Mouse (Mus musculus): ENCODE data around the gene Csnk1e.
"Not testable (repeated sequence)": the region's sequence is repeated elsewhere in the genome, so short reads cannot be mapped to it uniquely, and the experiment has no call there.

Gene Csnk1e

DNA sequence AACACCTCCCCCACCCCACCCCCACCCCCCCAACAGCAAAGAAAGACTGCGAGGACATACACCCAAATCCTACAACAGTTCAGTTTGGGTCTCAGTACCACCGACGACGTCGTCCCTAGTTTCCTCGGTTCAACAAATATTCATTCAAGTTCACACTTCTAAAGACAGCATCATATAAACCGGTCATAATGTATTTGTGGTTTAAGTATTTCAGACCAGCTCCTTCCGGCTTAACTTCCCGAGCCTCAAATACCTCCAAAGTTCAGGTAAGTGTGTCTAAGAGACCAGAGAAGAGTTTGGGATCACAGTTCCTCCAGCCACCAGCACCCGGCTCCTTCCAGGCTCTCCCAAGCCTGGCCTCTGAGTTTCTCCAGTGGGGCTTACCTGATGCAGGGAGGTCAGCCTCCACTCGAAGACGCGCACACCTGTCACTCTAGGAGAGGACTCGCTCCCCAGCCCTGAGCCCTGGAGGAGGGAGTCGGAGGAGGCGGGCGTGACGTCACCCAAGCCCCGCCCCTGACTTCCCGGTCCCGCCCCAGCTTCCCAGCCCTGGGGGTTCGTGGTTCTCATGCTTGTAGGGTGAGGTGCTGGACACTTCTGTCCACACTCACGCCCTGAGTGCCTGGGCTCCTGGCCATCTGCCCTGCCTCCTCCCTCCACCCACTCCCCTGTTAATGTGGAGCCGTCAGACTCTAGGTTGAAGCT lies at the start of gene Csnk1e:
Gene Csnk1e (minus strand): TSS at position 461 of the 705 bp plus-strand sequence.
- DNase-seq (ENCODE audit: low spot score), result peak; percentile 73

DNA sequence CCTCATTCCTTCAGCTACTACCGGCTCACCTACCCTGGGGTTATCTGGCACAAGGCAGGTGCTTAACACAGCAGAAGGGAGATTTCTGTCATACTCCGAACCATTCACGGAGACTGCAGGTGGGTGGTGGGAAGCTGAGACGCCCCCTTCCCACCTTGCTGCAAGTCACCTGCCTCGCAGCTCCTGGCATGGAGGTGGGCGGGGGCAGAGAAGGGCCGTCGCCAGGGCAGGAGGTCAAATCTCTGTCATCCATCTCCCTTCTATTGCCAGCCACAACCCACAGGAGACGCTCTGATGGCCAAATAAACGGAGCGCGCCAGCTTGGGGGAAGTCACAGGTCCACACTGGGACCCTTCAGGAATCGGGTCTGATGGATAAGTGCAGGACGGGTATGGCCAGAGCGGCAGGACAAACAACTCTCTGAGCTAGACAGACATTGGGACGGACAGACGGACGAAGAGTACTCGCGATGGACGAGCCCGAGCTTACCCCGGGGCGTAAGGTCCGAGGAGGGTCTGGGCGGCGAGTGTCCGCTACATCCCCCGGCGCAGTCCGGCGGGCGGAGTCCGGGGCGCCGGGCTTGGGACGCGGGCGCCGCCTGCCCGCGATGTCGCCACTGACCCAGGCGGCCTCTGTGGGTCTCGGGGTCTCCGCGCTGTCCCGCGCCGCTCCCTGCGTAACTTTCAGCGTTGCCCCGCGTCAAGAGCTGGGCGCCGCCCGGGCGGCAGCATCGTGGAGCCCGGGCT lies 49.5 kb upstream of the Csnk1e start, which contains the start of gene Kcnj4:
Gene Kcnj4 (minus strand): TSS at position 535 of the 746 bp plus-strand sequence.
- peak; percentile 36 for DNase-seq (ENCODE audit: low spot score)

DNA sequence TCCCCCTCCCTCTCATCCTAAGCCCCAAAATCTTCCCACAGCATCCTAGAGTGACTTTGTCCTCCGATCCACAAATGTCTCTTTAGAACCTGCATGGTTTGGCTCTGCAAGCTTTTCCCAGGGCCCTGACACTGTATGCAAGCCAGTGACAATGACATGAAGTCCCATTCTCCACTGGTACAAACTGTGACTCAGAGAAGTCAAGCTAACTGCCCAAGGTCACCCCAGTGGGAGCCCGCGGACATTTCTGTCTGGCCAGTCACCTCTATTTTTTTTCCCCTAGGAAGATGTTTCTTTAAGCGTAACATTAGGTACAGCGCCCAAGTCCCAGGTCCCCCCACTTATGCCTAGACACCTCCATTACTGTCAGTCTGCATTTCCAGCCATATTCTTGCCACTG lies 48.1 kb upstream of the Csnk1e start:
- no peak for DNase-seq (ENCODE audit: low spot score)

DNA sequence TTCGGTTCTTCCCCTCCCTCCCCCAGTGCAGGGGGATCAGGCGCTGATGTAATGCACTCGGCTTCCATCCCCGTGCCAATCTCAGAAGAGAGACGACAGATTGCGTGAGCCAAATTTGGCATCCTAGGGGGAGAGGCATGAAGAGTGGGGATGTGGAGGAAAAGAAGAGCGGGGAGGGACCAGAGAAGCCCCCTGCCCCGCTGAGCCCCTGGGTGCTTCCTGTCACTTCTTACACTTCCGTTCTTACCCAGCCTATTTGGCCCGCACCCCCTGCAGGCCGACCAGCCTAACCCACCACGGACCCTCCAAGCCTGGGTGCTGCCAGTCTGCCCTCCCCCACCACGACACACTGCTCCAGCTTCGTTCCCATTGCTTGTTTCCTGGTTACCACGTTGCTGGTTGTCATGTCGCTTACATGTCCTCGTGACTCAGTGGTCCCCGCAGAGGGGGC lies 47.5 kb upstream of the Csnk1e start:
- no peak for DNase-seq (ENCODE audit: low spot score)

DNA sequence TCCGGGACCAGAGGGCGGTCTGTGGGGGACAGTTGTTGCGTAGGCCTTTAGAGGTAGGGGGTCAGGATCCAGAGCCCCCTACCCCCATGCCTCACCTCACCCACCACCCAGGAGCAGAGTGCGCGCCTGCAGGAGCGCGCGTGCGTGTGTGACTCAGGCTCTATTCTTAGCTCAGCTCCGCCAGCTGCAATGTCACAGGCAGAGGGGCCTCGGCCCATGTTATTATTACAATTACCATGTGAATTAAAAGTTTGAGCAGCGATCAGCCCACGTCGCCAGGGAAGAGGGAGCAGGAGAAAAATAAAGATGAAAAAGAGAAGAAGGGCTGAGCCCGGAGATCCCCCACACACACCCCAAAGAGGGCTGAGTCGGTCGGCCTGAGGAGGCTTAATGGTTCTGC lies 44.7 kb upstream of the Csnk1e start:
- no peak for DNase-seq (ENCODE audit: low spot score)

DNA sequence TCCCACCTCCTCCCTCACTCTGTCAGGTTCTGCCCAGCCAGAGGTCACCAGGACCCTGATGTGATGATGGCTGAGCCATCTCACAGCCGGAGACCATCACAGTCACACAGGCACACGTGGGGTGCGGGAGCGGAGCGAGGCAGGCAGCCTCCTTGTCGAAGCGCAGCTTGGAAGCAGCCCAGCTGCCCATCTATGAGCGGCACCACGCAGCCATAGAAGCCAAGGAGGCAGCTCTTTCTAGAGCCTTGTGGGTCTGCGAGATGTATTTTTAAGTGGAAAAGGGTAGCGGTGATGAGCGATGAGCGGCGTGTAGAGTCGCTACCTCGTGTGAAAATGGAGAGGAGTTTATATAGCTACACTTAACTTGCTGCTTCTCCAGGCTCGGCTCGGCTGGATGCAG lies 38.2 kb upstream of the Csnk1e start:
- no peak for DNase-seq (ENCODE audit: low spot score)

DNA sequence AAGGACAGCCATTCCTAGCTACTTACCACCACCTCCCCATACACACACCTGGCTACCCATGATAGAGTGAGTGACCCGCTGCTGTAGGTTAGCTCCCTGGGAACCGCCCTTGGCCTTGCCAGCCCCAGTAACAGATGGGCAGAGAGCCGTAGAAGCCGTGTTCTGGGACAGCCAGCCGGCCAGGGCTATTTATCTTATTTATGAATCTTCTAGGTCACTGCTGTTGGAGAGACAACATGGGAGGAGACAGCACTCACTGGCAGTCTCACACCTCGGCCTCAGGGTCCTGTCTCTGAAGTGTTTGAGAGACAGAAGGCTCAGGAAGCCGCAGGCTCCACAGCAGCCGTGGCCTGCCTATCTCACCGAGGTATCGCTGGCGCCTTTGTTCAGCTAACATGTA lies 34.1 kb upstream of the Csnk1e start:
- DNase-seq (ENCODE audit: low spot score), result no peak

DNA sequence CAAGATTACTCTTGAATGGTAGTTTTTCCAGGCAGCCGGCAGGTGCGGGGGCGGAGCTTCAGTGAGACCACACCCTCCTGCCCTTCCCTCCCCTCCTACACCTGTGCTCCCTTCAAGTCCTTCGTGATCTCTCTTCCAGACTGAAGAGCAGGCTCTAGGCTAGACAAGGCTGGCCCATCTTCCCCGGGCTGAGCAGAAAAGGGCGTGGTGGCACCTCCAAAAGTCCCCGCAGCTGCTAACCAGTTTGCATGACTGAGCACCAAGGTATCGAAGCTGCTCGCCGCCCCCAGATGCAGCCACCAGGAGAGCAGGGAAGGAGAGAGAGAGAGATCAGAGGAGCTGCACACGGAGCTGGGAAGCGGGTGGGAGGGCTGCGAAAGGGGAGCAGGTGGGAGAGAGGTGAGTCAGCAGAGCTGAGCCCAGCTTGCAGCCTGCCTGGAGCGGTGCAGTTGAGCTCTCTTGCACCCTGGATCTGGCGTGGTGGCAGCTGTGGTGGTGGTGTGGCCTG lies 25.9 kb upstream of the Csnk1e start:
- no peak for DNase-seq (ENCODE audit: low spot score)

DNA sequence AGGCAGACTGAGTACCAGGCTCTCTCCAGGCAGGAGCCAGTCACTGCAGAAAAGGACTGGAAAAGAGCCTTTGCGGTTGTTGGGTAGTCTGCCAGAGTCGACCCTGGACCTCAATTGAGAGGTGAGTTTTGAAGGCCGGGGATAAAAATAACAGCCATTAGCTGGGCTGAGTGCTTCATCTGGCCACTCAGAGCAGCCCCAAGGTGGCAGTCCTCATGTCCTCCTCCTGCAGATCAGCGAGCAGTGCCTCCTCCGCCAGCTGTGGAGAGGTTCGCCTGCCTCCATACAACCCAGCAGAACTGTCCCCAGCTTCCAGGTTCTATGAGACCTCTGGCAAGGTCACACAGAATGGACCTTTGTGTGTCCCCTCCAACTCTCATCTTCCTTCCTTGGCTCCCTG lies 21.9 kb upstream of the Csnk1e start:
- no peak for DNase-seq (ENCODE audit: low spot score)

DNA sequence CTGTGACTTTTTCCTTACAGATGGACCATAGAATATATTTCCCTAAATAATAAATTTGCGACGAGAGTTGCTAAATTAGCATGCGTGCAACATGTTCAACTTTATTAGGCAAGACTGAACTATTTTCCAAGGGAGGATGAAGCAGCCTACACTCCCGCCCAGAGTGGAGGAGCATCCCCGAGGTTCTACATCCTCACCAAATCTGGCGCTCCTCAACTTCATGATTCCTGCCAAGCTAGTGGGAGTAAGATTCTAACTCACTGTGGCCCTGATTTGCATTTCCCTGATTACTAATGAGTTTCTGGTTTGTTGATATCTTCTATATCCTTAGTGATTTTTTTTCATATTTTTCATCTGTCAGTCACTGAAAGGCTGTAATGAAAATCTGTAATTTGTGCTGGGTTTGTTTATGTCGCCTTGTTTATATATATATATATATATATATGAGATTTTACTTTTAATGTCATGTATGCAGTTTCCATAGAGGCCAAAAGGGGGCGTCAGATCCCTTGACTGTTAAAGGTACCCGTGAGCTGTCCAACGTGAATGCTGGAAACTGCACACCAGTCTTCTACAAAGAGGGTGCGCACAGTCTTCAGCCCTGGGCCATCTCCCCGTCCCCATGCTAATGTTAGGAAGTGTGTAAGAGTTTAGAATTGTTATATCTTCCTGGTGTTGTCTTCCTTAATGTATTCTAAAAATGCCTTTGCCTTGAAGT lies 18.4 kb upstream of the Csnk1e start:
- no peak for DNase-seq (ENCODE audit: low spot score)

DNA sequence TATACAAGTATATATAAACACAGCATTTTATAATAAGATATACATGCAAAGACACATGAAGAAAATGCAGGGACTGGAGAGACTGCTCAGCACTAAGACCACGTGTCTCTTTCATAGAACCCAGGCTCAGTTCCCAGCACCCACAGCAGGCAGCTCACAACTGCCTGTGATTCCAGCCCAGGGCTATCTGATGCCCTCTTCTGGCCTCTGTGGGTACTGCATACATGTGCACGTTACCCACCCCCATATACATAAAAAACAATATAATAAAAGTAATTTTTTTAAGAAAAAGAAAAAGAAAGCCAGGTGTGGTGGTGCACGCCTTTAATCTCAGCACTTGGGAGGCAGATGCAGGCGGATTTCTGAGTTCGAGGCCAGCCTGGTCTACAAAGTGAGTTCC lies 17.7 kb upstream of the Csnk1e start:
- DNase-seq (ENCODE audit: low spot score), result no peak

DNA sequence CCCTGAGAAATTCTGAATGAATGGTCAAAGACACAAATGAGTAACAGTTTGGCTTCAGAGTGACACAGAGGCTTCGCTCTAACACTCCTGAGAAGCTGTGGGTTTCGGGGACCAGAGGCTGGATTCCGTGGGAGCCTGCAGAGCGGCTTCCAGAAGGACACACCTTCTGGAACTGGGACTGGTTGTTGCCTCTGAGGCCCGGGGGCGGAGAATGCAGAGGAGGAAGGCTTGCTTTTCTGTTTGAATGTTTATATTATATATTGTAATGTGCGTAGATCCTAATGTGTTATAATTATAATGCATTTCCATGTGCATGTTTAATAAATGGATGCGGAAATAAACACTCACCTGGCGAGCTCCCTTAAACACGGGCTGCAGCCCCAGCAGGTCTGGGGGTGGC lies 15.7 kb upstream of the Csnk1e start:
- DNase-seq (ENCODE audit: low spot score), result no peak

DNA sequence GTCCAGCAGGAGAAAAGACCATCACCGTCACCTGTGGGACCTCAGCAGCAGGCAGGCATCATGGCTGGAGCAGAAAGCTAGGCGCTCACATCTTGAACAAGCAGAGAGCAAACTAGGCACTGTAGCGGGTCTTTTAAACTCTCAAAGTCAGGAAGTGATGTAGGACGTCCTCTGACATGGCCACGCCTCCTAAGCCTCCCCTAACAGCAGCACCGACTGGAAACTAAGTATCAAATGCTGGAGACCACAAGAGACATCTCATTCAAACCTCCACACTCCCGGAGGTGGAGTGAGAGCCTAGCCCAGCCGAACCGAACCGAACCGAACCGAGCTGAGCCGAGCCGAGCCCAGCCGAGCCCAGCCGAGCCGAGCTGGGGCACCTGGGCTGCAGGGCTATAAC lies 15.2 kb upstream of the Csnk1e start:
- DNase-seq (ENCODE audit: low spot score), result no peak

DNA sequence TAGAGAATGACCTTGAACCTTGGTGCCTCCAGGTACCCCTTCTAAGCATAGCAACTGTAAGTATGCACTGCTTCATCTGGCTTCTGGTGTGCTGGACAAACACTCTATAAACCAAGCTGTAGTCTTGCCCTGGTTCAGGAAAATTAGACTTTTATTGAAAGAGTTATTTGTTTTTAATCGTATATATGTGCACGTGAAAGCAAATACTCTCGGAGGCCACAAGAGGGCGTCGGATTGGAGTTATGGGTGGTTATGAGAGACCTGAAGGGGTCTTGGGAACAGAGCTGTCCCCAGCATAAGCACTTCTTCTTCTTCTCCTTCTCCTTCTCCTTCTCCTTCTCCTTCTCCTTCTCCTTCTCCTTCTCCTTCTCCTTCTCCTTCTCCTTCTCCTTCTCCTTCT lies 14.2 kb upstream of the Csnk1e start:
- no peak for DNase-seq (ENCODE audit: low spot score)

DNA sequence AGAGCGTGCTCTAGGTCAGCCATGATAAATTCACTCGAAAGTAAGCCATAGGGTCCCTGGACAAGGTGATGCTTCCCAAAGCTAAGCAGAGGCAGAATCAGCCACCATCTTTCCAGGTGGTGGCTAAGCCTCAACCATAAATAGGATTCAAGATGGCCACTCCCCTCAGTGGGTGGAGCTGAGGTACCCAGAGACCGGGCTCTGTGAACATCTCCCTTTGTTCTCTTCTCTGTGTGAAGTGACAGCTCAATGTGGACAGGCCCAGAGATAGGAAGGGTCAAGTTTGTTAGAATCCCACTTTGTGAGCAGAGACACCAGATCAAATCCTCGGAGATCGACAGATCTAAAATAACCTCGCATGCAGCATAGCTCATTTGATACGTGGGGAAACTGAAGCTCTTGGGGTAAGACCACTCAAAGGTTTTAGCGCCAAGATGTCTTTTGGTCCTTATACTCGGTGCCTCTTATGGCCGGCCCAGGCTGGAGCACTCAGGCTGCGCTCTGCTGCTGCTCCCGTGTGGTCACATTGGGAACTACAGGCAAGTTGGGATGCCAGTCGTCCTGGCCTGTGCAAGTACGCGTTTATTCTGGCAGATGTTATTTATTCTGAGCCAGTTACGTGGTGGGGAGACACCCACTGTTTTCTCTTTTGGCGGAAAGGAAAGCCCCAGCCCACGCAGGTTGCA lies 11.4 kb upstream of the Csnk1e start:
- peak; percentile 91 for DNase-seq (ENCODE audit: low spot score)

DNA sequence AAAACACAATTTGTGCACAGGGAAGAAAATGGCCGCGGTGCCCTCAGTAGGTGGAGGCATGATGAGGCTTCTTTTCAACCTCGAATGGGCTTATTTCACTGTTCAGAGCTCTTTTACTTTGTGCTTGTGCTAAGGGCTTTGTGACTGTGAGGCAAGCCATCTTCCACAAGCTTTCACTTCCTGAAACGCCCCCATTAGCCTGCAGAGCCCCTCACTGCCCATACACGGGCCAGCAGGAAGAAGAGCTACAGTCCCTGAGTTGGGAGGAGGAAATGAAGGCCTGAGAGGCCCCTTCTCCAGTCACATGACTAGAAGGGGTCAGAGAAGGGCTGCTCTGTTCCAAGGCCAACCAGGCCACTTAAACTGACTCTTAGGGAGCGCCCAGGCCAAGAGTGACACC lies 1.2 kb upstream of the Csnk1e start:
- no peak for DNase-seq (ENCODE audit: low spot score)

DNA sequence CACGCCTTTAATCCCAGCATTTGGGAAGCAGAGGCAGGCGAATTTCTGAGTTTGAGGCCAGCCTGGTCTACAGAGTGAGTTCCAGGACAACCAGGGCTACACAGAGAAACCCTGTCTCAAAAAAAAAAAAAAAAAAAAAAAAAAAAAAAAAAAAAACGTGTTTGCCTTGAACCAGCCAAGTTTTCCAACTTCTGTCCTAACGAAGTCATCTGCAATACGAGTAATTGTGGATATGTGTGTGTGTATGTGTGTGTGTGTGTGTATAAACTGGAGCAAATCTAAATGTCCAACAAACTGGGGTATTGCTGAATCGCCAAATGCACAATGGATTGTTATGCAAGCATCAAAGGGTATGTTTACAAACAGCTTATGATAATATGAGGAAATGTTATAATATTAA lies 738 bp upstream of the Csnk1e start:
- DNase-seq (ENCODE audit: low spot score), result not testable (repeated sequence)

DNA sequence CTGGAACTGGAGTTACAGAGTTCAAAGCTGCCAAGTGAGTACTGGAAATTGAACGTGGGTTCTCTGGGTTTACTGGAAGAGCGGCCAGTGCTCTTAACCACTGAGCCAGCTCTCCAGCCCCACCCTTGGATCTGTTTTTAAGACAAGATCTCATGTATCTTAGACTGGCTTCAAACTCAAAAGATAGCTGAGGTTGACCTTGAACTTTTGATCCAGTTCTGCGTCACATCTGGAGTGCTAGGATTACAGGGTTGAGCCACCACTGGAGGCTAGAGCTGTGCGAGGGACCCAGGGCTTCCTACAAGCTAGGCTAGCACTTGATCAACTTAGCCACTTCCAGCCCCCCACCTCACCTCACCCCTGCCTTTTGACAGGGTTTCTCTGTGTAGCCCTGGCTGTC lies 1.5 kb downstream of the Csnk1e start:
- no peak for DNase-seq (ENCODE audit: low spot score)

DNA sequence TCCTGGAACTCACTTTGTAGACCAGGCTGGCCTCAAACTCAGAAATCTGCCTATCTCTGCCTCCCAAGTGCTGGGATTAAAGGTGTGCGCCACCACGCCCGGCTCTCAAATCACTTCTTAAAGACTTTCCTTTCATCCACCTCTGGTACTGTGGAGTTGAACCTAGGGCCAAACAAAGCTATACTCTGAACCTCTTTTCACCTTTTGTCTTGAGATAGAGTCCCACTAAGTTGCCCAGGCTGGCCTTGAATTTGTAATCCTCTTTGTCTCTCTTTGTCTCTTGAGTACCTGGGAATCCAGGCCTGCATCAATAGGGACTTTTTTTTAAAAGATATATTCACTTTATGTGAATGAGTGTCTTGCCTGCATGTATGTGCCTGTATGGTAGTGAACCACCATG lies 7.3 kb downstream of the Csnk1e start:
- DNase-seq (ENCODE audit: low spot score), result no peak

DNA sequence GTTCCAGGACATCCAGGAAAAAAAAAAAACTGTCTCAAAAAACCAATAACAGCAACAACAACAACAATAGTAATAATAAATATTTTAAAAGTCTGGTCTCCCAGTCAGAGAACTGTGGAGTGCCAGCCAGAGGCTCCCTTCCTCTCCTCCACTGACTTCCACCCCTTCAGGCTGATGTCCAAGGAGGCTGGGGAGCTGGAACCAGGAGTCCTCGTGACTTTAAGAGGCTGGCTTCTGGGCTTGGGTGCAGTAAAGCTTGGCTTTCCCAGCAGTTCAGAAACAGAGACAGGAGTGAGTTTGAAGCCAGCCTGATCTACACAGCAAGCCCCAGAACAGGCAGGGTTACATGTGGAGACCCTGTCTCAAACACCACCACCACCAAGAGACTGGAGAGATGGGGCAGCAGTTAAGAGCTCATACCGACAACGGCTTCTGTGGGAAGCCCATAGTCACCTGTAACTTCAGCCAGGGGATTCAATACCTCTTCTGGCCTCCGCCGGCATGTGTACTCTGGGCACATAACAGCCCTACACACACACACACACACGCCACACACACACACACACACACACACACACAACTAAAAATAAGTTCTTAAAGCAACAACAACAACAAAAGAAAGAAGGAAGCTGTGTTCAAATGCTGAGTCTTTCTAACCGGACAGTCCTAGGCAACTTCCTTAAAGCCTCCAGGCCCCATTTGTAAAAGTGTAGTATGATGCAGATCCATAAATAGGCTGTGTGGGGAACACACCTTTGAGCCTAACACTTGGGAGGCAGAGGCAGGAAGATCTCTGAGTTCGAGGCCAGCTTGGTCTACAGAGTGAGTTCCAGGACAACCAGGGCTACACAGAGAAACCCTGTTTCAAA lies 9.3 kb downstream of the Csnk1e start:
- no peak for DNase-seq (ENCODE audit: low spot score)

DNA sequence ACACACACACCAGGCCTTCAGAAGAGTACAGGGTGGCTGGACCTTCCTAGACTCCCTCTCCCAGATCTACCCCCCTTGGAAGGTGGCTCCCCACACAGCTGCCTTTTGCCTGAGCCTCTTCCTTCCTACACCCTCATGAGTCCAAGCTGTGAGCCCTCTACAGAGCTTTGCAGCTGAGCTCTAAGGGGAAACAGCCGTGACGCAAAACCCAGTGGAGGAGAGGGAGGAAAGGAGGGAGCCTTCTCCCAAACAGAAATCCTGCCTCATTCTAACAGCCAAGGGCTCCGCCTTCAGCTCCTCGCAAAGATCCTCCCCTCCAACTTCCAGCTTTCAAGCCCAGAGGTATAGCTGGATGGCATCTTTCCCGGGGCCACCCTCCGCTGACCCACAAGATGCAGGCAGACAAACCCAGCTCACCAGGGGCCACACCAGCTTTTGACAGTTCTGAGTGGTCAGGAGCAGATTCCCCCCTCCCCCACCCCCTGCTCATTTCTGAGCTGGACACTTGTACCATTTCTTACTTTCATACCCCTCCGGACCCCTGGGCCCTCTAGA lies 11.4 kb downstream of the Csnk1e start:
- DNase-seq (ENCODE audit: low spot score), result no peak

All from MN1 (cell line).